Mouse (Mus musculus) C2C12 (cell line): ENCODE results near the gene Kcnj5. TPM values are rescaled to one million over a fixed set of nuclear protein-coding genes. Genes with fewer than 3 reads are reported as not detected.

Experiments used
- H3K27me3 ChIP-seq: one replicate; pipeline ENCODE4 v1.6.1; 2011; ENCODE audit not compliant: control insufficient read depth, insufficient read depth, insufficient read length
- H3K36me3 ChIP-seq: one replicate; pipeline ENCODE4 v1.6.1; 2011; ENCODE audit not compliant: control insufficient read depth, insufficient read depth
- H3K4me3 ChIP-seq: one replicate; pipeline ENCODE4 v1.5.1; 2011; ENCODE audit warnings: mild to moderate bottlenecking, control low read depth; ENCODE audit not compliant: poor library complexity, insufficient read depth, severe bottlenecking
- H3K79me2 ChIP-seq: one replicate; pipeline ENCODE4 v1.6.1; 2011; ENCODE audit not compliant: control insufficient read depth, insufficient read depth
- H3K79me3 ChIP-seq: one replicate; pipeline ENCODE4 v1.6.1; 2011; ENCODE audit warnings: low read depth, control low read depth
- H3ac ChIP-seq: one replicate; pipeline ENCODE3; 2011; ENCODE audit warnings: low read depth; ENCODE audit not compliant: control insufficient read depth, insufficient read length
- CEBPB ChIP-seq: IDR thresholded peaks from one replicate; pipeline ENCODE4 v1.6.1; 2011; ENCODE audit warnings: low read depth, mild to moderate bottlenecking, control low read depth, moderate library complexity
- CTCF ChIP-seq: IDR thresholded peaks from one replicate; pipeline ENCODE4 v1.5.1; 2011; ENCODE audit not compliant: control insufficient read depth, insufficient read depth, insufficient read length
- FOSL1 ChIP-seq: IDR thresholded peaks from one replicate; pipeline ENCODE4 v1.8.0; 2011; ENCODE audit warnings: mild to moderate bottlenecking, low read length; ENCODE audit not compliant: poor library complexity, insufficient read depth, severe bottlenecking
- MAX ChIP-seq: IDR thresholded peaks from one replicate; pipeline ENCODE4 v1.6.1; 2011; ENCODE audit warnings: mild to moderate bottlenecking, control low read depth
- MYOD1 ChIP-seq: IDR thresholded peaks from one replicate; pipeline ENCODE4 v1.6.1; 2011; ENCODE audit warnings: low read depth; ENCODE audit not compliant: control insufficient read depth, insufficient read length
- MYOG ChIP-seq: IDR thresholded peaks from one replicate; pipeline ENCODE4 v1.6.1; 2011; ENCODE audit not compliant: control insufficient read depth, insufficient read length; ENCODE audit errors: extremely low read depth
- USF1 ChIP-seq: IDR thresholded peaks from one replicate; pipeline ENCODE4 v1.6.1; 2011; ENCODE audit warnings: low read depth, mild to moderate bottlenecking, control low read depth, moderate library complexity
- polyA plus RNA-seq: library from polyadenylated mRNA; unstranded; fragments of >200 nt; fragmentation: generic; extraction: Trizol; gene quantifications from one replicate; pipeline ENCODE4 v1.2.1, GENCODE M21; 2012; ENCODE audit warnings: missing spikeins

Kcnj5 gene
- polyA plus RNA-seq, 1 experiment: not detected

- Histone ChIP-seq H3K4me3 (no peak overlapping the region), H3ac (no peak overlapping the region), H3K27me3 (no peaks in the 10 kb centered on the region), H3K79me2 (no peaks in the 10 kb centered on the region), H3K36me3 (no peaks in the 10 kb centered on the region), H3K79me3 (no peaks in the 10 kb centered on the region)
- no peak for TF ChIP-seq FOSL1
- TF ChIP-seq MAX: no peak
- no peak for TF ChIP-seq CTCF
Measured at GRCm38 (mm10) chr9:32292686-32293085, 51.5 kb downstream of the Kcnj5 start.

DNA sequence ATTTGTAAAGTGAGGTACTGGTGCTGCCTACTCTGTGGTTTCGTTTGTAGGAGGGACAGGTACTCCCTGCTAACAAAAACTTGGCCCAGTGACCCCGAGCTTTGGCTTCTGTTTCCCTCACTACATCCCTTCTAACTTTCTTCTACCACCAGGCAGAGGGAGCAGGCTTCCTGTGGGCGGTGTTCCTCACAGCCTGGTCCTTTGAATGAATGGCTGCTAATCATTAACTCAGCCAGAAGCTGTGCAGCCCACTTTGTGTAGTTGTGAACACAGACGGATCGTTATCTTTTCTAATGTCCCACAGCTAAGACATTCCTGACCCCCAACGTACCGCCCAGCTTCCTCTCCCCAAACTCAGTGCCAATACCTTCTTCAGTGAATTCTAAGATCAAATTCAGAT lies 52.5 kb downstream of the Kcnj5 start:
- no peaks in the 10 kb centered on the region for H3K36me3 ChIP-seq
- H3K79me3 ChIP-seq: no peaks in the 10 kb centered on the region
- no peaks in the 10 kb centered on the region for H3K79me2 ChIP-seq
- no peak overlapping the region for H3ac ChIP-seq
- no peak overlapping the region for H3K4me3 ChIP-seq
- TF ChIP-seq CEBPB (no peak), MYOG (no peak), CTCF (no peak), FOSL1 (no peak), USF1 (no peak), MAX (no peak)
- no peaks in the 10 kb centered on the region for H3K27me3 ChIP-seq

DNA sequence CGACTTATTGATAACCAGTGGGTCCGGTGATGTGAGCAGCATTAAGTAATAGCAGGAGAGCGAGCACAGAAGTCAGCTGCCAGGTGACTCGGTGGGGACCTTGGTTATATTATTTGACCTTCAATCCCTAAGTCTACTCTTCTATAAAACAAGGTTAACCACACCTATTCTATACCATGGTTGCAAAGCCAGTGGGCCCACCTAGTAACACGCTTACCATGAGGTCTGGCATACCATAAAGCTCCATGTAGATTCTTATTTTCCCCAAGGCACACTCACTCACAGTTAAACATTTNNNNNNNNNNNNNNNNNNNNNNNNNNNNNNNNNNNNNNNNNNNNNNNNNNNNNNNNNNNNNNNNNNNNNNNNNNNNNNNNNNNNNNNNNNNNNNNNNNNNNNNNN lies 60.6 kb downstream of the Kcnj5 start:
- Histone ChIP-seq H3K27me3 (peaks cover 3% of the 10 kb centered on the region), H3K79me3 (no peaks in the 10 kb centered on the region)
- TF ChIP-seq FOSL1: no peak

DNA sequence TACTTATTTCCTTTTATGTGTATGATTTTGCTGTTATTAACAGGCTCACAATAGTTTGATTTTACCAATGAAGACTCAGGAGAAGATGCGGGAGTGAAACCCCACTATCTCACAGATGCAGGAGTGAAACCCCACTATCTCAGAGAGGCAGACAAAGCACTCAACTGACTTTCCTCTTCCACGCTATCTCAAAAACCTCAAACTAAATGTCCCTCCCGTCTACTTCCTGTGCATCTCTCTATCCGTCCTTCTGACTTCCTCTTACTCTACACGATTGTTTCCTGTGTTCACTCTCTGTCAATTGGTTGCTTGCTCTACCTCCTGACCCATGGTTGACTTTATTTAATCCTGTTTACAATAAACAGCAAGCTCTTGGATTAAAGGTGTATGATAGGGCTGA lies 63.7 kb downstream of the Kcnj5 start:
- no peak for TF ChIP-seq USF1
- TF ChIP-seq CEBPB: no peak
- no peak for TF ChIP-seq FOSL1
- no peak for TF ChIP-seq MYOG
- TF ChIP-seq MAX: no peak
- no peak for TF ChIP-seq CTCF
- TF ChIP-seq MYOD1: no peak
- H3K79me2 ChIP-seq: no peaks in the 10 kb centered on the region
- no peak overlapping the region for H3ac ChIP-seq
- peaks cover 14% of the 10 kb centered on the region for H3K27me3 ChIP-seq
- no peak overlapping the region for H3K4me3 ChIP-seq
- H3K79me3 ChIP-seq: no peaks in the 10 kb centered on the region
- H3K36me3 ChIP-seq: no peaks in the 10 kb centered on the region

More for the DNA sequence above, 60.6 kb downstream of the Kcnj5 start:
- Histone ChIP-seq H3ac (no peak overlapping the region), H3K79me2 (no peaks in the 10 kb centered on the region), H3K36me3 (no peaks in the 10 kb centered on the region), H3K4me3 (no peak overlapping the region)

DNA sequence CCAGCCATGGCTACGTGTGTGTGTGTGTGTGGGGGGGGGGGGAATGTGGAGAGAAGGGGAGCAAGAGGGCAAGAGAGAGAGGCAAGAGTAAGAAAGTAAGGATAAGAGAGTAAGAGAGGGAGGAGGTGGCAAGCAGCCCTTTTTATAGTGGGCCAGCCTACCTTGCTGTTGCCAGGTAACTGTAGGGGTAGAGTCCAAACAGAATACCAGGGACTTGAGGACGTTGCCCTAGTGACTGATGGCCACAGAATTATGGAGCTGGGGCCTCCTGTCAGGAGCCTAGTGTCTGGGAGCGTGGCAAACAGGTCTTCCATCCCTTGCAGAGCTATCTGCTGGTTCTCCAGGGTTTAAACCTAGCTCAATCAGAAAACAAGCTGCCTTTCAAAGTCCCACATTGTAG lies 64.4 kb downstream of the Kcnj5 start:
- Histone ChIP-seq H3ac (no peak overlapping the region), H3K79me3 (no peaks in the 10 kb centered on the region), H3K27me3 (peaks cover 17% of the 10 kb centered on the region), H3K79me2 (no peaks in the 10 kb centered on the region), H3K36me3 (no peaks in the 10 kb centered on the region), H3K4me3 (no peak overlapping the region)
- TF ChIP-seq MYOG (no peak), CTCF (no peak), FOSL1 (no peak), MYOD1 (no peak), CEBPB (no peak), USF1 (no peak), MAX (no peak)

DNA sequence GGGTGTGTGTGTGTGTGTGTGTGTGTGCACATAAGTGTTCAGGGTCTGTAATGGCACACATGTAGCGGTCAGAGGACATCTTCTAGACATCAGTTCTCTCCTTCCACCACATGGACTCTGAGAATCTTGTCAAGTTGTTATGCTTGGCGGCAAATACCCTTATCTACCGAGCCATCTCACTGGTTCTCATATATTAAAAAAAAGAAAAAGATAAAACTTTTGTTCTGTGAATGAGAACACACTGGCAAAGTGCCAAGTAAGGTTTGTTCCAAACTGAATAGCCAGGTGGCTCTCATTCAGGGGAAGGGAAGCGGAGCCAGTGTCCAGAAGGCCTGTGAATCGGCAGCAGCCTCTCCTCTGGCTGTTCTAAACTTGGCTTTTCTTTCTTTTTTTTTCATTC lies 66.1 kb downstream of the Kcnj5 start:
- no peaks in the 10 kb centered on the region for H3K79me3 ChIP-seq
- no peak overlapping the region for H3K4me3 ChIP-seq
- H3K36me3 ChIP-seq: no peaks in the 10 kb centered on the region
- no peak overlapping the region for H3ac ChIP-seq
- H3K79me2 ChIP-seq: no peaks in the 10 kb centered on the region
- TF ChIP-seq MAX (no peak), USF1 (no peak), CEBPB (no peak), MYOD1 (no peak), CTCF (no peak), FOSL1 (no peak), MYOG (no peak)
- H3K27me3 ChIP-seq: peaks cover 27% of the 10 kb centered on the region
